Mouse (Mus musculus): Measurements from ENCODE around the gene Taar7b. TPM values are rescaled to one million over a fixed set of nuclear protein-coding genes. Genes with fewer than 3 reads are reported as not detected.

Gene Taar7b
- polyA plus RNA-seq, 1 experiment, result not detected

DNA sequence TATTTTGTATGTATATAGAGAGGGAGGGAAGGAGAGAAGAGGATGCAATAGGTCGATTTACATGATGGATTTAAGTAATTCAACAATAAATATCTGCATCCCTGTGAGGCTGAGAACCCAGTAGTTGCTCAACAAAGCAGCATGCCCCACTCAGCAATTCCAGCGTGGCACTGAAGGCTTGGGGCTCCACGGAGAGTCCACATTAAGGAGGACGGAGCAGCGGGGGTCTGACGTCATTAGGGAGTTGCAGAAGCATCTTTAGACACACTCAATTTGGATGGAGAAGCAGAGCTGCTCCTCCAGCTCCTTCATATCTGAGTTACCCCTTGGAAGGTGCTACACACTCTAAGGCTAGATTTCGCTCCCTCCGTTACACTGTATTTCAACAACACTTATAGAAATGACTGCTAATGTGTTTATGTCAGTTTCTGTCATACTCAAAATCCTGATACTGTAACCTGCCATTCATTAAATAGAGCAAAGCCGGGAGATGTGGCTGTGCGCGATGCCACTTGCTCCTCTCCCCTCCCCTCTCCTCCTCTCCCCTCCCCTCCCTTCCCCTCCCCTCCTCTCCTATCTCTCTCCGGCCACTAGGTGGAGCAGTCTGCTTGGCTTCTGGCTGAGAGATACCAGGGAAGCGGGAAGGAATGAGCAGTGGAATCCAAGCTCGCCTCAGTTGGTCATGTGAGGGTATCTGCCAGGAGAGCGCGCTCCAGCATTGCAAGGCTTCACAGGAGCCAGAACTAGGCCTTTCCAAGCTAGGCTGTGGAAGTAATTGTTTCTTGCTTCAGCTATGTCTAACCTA is 20.6 kb upstream of the Taar7b start:
- H3K4me3 ChIP-seq (ENCODE audit: insufficient read depth, low read length), result no peak overlapping the region
- TF ChIP-seq CTCF (IDR thresholded peaks at IDR 0.05; ENCODE audit: low read depth, low read length) (peak; percentile 81), POLR2A (IDR thresholded peaks at IDR 0.05; ENCODE audit: borderline replicate concordance, low read depth, low read length) (no peak)

DNA sequence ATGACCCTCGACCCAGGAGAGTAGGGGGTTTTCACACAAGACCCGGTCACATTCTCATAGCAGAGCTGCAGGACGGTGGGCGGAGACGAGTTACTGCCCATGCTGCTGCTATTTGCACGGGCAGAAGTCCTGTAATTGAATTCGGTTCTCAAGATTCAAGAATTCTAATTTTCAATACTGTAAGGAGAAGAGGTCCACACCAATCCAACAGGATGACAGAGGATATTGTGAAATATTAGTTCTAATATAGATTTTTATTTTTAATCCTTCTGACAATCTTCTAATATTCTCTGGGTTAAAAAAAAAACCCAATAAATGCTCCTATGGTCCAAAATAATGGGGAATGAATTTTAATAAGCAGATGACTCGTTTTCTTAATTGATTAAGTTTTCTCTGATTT is 14.2 kb upstream of the Taar7b start, which contains the start of gene Taar6:
TSS of gene Taar6 (minus strand) at position 101 of the 400 bp plus-strand sequence.
- Histone ChIP-seq H3K27ac (ENCODE audit: insufficient read depth, low read depth, low read length) (no peak within 1 kb of the TSS), H3K4me1 (ENCODE audit: control insufficient read depth, insufficient read depth, low read length) (peaks cover 2% of the 10 kb centered on the region; the same call in 1 of the 2 replicates), H3K4me3 (ENCODE audit: insufficient read depth, low read length) (no peak within 1 kb of the TSS)
- TF ChIP-seq POLR2A (IDR thresholded peaks at IDR 0.05; ENCODE audit: borderline replicate concordance, low read depth, low read length) (no peak), CTCF (IDR thresholded peaks at IDR 0.05; ENCODE audit: low read depth, low read length) (no peak)

More for the DNA sequence above, 20.6 kb upstream of the Taar7b start:
- Histone ChIP-seq H3K27ac (ENCODE audit: insufficient read depth, low read depth, low read length) (no peak overlapping the region), H3K4me1 (ENCODE audit: control insufficient read depth, insufficient read depth, low read length) (peaks cover 5% of the 10 kb centered on the region; the same call in 1 of the 2 replicates)

- H3K4me1 ChIP-seq (ENCODE audit: control insufficient read depth, insufficient read depth, low read length), result peaks cover 2% of the 10 kb centered on the region; the same call in 1 of the 2 replicates
- no peak overlapping the region for H3K27ac ChIP-seq (ENCODE audit: insufficient read depth, low read depth, low read length)
- no peak for TF ChIP-seq POLR2A (IDR thresholded peaks at IDR 0.05; ENCODE audit: borderline replicate concordance, low read depth, low read length)
- TF ChIP-seq CTCF (IDR thresholded peaks at IDR 0.05; ENCODE audit: low read depth, low read length), result no peak
- no peak overlapping the region for H3K4me3 ChIP-seq (ENCODE audit: insufficient read depth, low read length)
Observed at GRCm38 (mm10) chr10:23986419-23986818, 13.3 kb upstream of the Taar7b start.

DNA sequence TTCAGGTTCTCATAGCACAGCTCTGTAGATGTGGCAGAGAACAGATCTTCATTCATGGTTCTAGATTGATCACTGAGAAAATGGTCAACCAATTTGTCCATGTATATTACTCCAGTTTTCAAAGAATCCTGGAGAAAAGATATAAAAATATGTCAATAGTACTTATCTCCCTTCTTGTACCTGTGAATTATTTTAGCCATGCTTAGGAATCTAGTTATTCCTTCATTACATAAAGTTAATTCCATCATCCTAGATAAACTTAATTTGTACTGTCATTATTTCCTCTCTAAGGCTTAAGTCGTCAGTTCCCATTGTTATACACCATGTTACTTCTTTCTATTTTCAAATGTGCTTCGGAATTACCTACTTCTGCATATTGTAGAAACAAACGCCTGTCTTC is 6.4 kb upstream of the Taar7b start, which contains the start of gene Taar7a:
TSS of gene Taar7a (minus strand) at position 101 of the 400 bp plus-strand sequence.
- no peaks in the 10 kb centered on the region for H3K4me1 ChIP-seq (ENCODE audit: control insufficient read depth, insufficient read depth, low read length)
- TF ChIP-seq CTCF (IDR thresholded peaks at IDR 0.05; ENCODE audit: low read depth, low read length), result no peak
- no peak for TF ChIP-seq POLR2A (IDR thresholded peaks at IDR 0.05; ENCODE audit: borderline replicate concordance, low read depth, low read length)
- no peak within 1 kb of the TSS for H3K27ac ChIP-seq (ENCODE audit: insufficient read depth, low read depth, low read length)
- H3K4me3 ChIP-seq (ENCODE audit: insufficient read depth, low read length), result no peak within 1 kb of the TSS

DNA sequence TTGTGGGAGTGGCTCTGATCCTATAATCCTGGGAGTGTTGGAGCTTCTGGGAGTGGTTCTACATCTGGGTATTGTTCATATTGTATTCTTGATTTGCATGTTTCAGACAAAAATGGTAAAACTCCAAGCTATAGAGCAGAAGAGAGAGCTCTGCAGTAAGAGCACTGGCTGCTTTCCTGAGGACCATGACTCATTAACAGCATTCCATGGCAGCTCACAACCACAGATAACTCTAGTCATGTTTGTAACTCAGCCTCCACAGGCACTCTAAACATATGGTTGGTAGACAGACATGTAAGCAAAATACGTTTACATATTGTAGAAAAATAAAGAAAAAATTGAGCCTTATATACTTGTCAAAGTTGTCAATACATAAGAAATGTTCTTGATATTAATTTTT is 6.7 kb downstream of the Taar7b start:
- no peak overlapping the region for H3K27ac ChIP-seq (ENCODE audit: insufficient read depth, low read depth, low read length)
- H3K4me1 ChIP-seq (ENCODE audit: control insufficient read depth, insufficient read depth, low read length), result no peaks in the 10 kb centered on the region
- no peak overlapping the region for H3K4me3 ChIP-seq (ENCODE audit: insufficient read depth, low read length)
- TF ChIP-seq CTCF (IDR thresholded peaks at IDR 0.05; ENCODE audit: low read depth, low read length), result no peak
- TF ChIP-seq POLR2A (IDR thresholded peaks at IDR 0.05; ENCODE audit: borderline replicate concordance, low read depth, low read length), result no peak

- Histone ChIP-seq H3K4me1 (ENCODE audit: control insufficient read depth, insufficient read depth, low read length) (no peaks in the 10 kb centered on the region), H3K4me3 (ENCODE audit: insufficient read depth, low read length) (no peak overlapping the region), H3K27ac (ENCODE audit: insufficient read depth, low read depth, low read length) (no peak overlapping the region)
- no peak for TF ChIP-seq POLR2A (IDR thresholded peaks at IDR 0.05; ENCODE audit: borderline replicate concordance, low read depth, low read length)
- no peak for TF ChIP-seq CTCF (IDR thresholded peaks at IDR 0.05; ENCODE audit: low read depth, low read length)
Observed at GRCm38 (mm10) chr10:24007034-24007433, 7.3 kb downstream of the Taar7b start.

DNA sequence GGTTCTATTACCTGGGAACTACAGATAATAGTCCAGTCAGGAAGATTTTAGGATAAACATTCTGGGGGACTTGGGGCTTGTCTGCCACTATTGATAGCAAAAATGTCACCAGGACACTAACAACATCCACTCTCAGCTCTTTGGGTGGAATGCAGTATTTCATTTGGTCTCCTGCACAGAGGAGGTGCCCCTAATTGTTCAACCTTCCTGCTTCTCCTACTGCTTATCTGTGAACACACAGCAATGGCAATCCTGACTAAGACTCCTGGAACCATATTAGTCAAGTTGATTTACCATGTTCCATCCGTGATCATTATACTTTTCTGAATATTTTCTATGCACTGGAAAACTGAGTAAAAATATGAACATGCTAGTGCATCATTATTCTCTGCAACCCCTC is 8.4 kb downstream of the Taar7b start:
- Histone ChIP-seq H3K4me3 (ENCODE audit: insufficient read depth, low read length) (no peak overlapping the region), H3K27ac (ENCODE audit: insufficient read depth, low read depth, low read length) (no peak overlapping the region), H3K4me1 (ENCODE audit: control insufficient read depth, insufficient read depth, low read length) (no peaks in the 10 kb centered on the region)
- TF ChIP-seq POLR2A (IDR thresholded peaks at IDR 0.05; ENCODE audit: borderline replicate concordance, low read depth, low read length) (no peak), CTCF (IDR thresholded peaks at IDR 0.05; ENCODE audit: low read depth, low read length) (no peak)

GRCm38 (mm10) chr10:24026922-24027321 is 27.2 kb downstream of the Taar7b start, which contains the start of gene Taar7d:
Gene Taar7d, plus strand, starts transcription at chr10:24027222.
- Histone ChIP-seq H3K4me1 (ENCODE audit: control insufficient read depth, insufficient read depth, low read length) (no peaks in the 10 kb centered on the region), H3K4me3 (ENCODE audit: insufficient read depth, low read length) (no peak within 1 kb of the TSS), H3K27ac (ENCODE audit: insufficient read depth, low read depth, low read length) (no peak within 1 kb of the TSS)
- TF ChIP-seq CTCF (IDR thresholded peaks at IDR 0.05; ENCODE audit: low read depth, low read length) (no peak), POLR2A (IDR thresholded peaks at IDR 0.05; ENCODE audit: borderline replicate concordance, low read depth, low read length) (no peak)

- TF ChIP-seq POLR2A (IDR thresholded peaks at IDR 0.05; ENCODE audit: borderline replicate concordance, low read depth, low read length), result no peak
- no peak for TF ChIP-seq CTCF (IDR thresholded peaks at IDR 0.05; ENCODE audit: low read depth, low read length)
- Histone ChIP-seq H3K4me3 (ENCODE audit: insufficient read depth, low read length) (no peak overlapping the region), H3K4me1 (ENCODE audit: control insufficient read depth, insufficient read depth, low read length) (no peaks in the 10 kb centered on the region), H3K27ac (ENCODE audit: insufficient read depth, low read depth, low read length) (no peak overlapping the region)
Observed at GRCm38 (mm10) chr10:24031347-24031746, 31.6 kb downstream of the Taar7b start.

GRCm38 (mm10) chr10:24037314-24037713 is 37.6 kb downstream of the Taar7b start, which contains the start of gene Taar7e:
Gene Taar7e, plus strand, starts transcription at chr10:24037614.
- no peak within 1 kb of the TSS for H3K4me3 ChIP-seq (ENCODE audit: insufficient read depth, low read length)
- no peak within 1 kb of the TSS for H3K27ac ChIP-seq (ENCODE audit: insufficient read depth, low read depth, low read length)
- TF ChIP-seq CTCF (IDR thresholded peaks at IDR 0.05; ENCODE audit: low read depth, low read length) (no peak), POLR2A (IDR thresholded peaks at IDR 0.05; ENCODE audit: borderline replicate concordance, low read depth, low read length) (no peak)
- peaks cover 4% of the 10 kb centered on the region for H3K4me1 ChIP-seq (ENCODE audit: control insufficient read depth, insufficient read depth, low read length)

Measured in bone marrow macrophage, adult 2 months (primary cell).